Mouse (Mus musculus) olfactory bulb, adult 2 months (tissue): ENCODE results near the gene Med24. TPM values are rescaled to one million over a fixed set of nuclear protein-coding genes. Genes with fewer than 3 reads are reported as not detected.

ENCODE experiments used
- H3K27ac ChIP-seq: fragments of 200-500 bp; 2 replicates; pipeline ENCODE4 v1.5.1; 2012; ENCODE audit warnings: low read depth, low read length; ENCODE audit not compliant: insufficient read depth
- H3K4me1 ChIP-seq: fragments of 200-500 bp; 2 replicates; pipeline ENCODE4 v1.6.1; 2012; ENCODE audit warnings: low read length; ENCODE audit not compliant: control insufficient read depth, insufficient read depth
- H3K4me3 ChIP-seq: fragments of 200-500 bp; 2 replicates; pipeline ENCODE4 v1.5.1; 2012; ENCODE audit warnings: mild to moderate bottlenecking, low read depth, low read length, moderate library complexity; ENCODE audit not compliant: insufficient read depth
- CTCF ChIP-seq: fragments of 200-500 bp; IDR thresholded peaks from 2 replicates; pipeline ENCODE4 v1.5.1; 2012; ENCODE audit warnings: low read depth, mild to moderate bottlenecking, low read length, moderate library complexity; ENCODE audit not compliant: insufficient read depth
- POLR2A ChIP-seq: fragments of 200-500 bp; IDR thresholded peaks from 2 replicates; pipeline ENCODE4 v1.6.1; 2012; ENCODE audit warnings: mild to moderate bottlenecking, low read depth, low read length, moderate library complexity; ENCODE audit not compliant: insufficient read depth
- WGBS: fragments of 180-500 bp; shearing (Covaris S2); methylation state at CpG from one replicate; pipeline ENCODE4 v1.1.7; 2018; 5-methylcytosine and 5-hydroxymethylcytosine counted together
- polyA plus RNA-seq: library from polyadenylated mRNA; stranded (reverse); fragments of >200 nt; gene quantifications from 2 replicates; pipeline ENCODE4 v1.2.4, GENCODE M21; 2012; ENCODE audit warnings: low replicate concordance; ENCODE audit not compliant: missing spikeins, insufficient read depth, insufficient read length

Gene Med24
- polyA plus RNA-seq, 1 experiment, result not detected

DNA sequence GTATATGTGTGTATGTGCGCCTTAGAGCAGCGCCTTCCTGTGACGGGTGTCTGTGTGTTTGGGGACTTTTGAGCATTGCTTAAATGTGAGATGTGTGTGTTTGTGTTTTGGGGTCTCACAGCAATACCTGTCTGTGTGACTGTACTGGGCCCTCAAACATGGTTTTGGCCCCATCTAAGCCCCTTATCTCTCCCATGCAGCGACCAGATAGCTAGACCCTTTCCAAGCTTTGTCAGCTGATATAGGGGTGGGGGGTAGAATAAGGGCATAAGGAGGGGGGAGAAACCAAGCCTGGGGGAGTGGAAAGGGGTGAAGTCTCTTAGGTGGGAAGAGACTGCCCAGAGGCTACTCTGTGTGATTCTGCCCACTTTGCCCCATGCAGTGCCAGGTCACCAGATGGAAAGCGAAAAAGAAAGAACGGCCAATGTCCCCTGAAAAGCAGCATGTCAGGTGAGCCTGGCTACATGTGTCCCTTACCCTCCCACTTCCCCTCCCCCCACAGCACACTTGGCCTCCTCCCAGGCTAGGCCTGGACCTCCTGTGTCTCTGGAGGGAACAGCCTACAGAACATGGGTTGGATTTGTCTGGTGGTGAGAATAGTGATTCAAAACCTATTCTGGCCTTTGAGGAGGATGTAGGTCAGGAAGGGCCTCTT is 26.6 kb upstream of the Med24 start:
- no peak overlapping the region for H3K27ac ChIP-seq
- no peak overlapping the region for H3K4me3 ChIP-seq
- 92% methylated on average over 6 of the region's 6 CpGs for WGBS
- TF ChIP-seq POLR2A (no peak), CTCF (no peak)
- H3K4me1 ChIP-seq, result peaks cover 33% of the 10 kb centered on the region

DNA sequence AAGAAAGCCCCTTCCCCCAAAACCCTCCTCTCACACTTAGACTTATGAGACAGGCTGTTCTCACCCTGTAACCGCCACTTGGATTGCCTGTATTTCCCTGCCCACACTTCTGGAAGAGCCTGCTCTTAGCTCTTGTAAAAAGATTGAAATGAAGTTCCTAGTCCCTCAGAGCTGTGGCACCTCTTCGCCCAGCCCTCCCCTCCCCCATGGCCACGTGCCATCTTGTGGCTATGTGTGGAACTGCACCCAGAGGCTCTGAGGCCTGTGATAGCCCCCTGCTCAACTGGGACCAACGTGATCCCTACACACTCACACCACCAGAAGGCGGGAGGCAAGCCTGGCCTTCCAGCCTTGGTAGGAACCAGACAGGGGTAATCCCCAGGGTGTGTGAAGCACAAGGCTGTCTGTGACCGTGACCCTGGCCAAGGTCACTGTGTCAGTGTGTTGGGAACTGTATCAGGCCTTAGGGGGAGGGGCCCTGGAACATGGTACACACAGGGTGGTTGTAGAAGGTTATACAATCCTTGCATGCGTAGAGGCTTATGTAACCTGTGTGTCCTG is 25.5 kb upstream of the Med24 start:
- H3K27ac ChIP-seq, result peak overlapping the region; percentile 76
- peaks cover 45% of the 10 kb centered on the region for H3K4me1 ChIP-seq
- H3K4me3 ChIP-seq, result no peak overlapping the region
- 17% methylated on average over 7 of the region's 7 CpGs for WGBS
- TF ChIP-seq POLR2A (no peak), CTCF (peak; percentile 95)

- Histone ChIP-seq H3K4me1 (peaks cover 49% of the 10 kb centered on the region), H3K4me3 (no peak overlapping the region), H3K27ac (peak overlapping the region; percentile 76)
- peak; percentile 21; the same call in 1 of the 2 replicates for TF ChIP-seq CTCF
- no peak for TF ChIP-seq POLR2A
- whole genome bisulfite sequencing, result 45% methylated on average over 9 of the region's 9 CpGs
Measured at GRCm38 (mm10) chr11:98754151-98754620, 25.0 kb upstream of the Med24 start.

DNA sequence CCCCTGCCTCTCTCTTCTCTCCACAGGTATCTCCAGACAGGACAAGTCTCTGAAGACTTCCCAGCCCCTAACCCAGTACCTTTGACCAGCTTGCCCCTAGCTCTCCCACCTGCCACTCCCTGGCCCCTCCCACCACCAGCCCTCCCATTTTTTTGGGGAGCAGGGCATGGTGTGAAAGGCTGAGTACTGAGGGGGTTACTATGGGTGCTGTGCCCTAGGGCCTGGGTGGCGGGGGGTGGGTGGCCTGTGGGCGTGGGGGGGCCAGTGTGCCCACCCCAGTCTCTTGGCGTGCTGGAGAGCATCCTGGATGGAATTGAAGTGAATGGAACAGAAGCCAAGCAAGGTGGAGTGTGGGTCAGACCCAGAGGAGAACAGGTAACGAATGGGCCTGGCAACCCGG is 24.0 kb upstream of the Med24 start:
- Histone ChIP-seq H3K4me1 (peaks cover 58% of the 10 kb centered on the region), H3K27ac (peak overlapping the region; percentile 76; the same call in 1 of the 2 replicates)

GRCm38 (mm10) chr11:98752562-98753140 is 23.4 kb upstream of the Med24 start:
- TF ChIP-seq POLR2A, result no peak
- no peak for TF ChIP-seq CTCF
- H3K4me3 ChIP-seq, result no peak overlapping the region
- peaks cover 64% of the 10 kb centered on the region for H3K4me1 ChIP-seq
- WGBS, result 65% methylated on average over 10 of the region's 10 CpGs
- H3K27ac ChIP-seq, result peak overlapping the region; percentile 36; the same call in 1 of the 2 replicates

More for the DNA sequence above, 24.0 kb upstream of the Med24 start:
- WGBS, result 79% methylated on average over 5 of the region's 5 CpGs
- TF ChIP-seq POLR2A (no peak), CTCF (no peak)
- no peak overlapping the region for H3K4me3 ChIP-seq

- Histone ChIP-seq H3K27ac (peak overlapping the region; percentile 86), H3K4me3 (peak overlapping the region; percentile 14; the same call in 1 of the 2 replicates), H3K4me1 (peaks cover 74% of the 10 kb centered on the region)
- TF ChIP-seq CTCF (no peak), POLR2A (no peak)
- 4% methylated on average over 6 of the region's 6 CpGs for WGBS
Measured at GRCm38 (mm10) chr11:98751221-98751782, 22.1 kb upstream of the Med24 start.

DNA sequence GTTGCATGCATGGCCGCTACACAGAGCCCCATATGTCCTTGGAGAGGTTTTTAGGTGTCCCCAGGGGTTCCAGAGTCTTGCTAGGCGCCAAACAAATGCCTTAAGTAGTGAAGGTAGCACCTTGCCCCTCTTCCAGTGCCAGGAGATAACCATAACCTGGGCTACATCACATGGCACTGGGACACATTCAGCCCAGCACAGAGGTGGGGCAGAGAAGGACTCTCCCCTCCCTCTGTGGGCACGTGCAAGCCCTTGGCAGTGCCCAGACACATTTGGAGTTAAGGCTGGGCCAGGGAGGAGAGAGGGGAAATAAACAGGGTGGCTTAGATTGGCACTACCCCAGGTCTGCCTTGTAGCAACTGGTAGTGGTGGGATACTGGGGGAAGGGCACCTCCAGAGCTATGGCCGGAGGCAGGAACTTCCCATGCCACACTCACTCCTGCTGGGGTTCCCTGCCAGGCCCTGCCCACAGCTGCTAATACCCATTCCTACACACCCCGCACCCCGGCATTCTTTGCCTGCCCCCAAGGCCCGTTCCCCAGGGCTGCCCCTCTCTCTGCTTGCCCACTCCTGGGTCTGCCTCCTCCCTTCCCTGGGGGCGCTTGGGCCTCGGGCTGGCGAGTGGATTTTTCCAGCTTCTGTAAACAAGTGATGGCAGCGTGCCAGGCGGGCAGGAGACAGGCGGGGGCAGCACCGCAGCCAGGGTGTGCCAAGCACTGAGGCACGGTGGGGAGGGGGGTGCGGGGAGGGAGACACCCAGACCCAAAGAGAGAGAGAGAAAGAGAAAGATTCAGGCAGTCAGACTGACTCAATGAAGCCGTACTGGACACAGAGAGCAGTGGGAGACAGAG is 21.3 kb upstream of the Med24 start:
- no peak for TF ChIP-seq POLR2A
- TF ChIP-seq CTCF, result no peak
- WGBS, result 10% methylated on average over 17 of the region's 17 CpGs
- H3K27ac ChIP-seq, result peak overlapping the region; percentile 86
- peaks cover 77% of the 10 kb centered on the region for H3K4me1 ChIP-seq
- peak overlapping the region; percentile 14 for H3K4me3 ChIP-seq

DNA sequence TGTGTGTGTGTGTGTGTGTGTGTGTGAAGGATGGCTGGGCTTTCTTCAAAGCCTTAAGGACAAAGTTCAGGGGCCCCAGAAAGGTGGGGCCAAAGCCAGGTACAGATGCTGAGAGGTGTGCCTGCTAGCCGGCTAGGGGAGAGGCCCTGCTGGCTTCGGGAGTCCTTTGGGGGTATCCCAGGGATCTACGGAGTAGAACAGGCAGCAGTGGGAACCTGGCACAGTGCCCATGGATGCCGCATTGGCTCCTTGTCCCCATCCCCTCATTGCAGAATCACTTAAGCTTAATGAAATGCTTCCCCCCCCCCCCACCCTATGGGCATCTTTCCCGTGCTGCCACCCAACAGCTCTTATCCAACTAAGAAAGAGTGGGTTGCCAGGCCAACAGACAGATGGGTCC is 20.5 kb upstream of the Med24 start:
- peaks cover 78% of the 10 kb centered on the region for H3K4me1 ChIP-seq
- peak overlapping the region; percentile 86 for H3K27ac ChIP-seq
- no peak overlapping the region for H3K4me3 ChIP-seq
- WGBS, result 14% methylated on average over 5 of the region's 5 CpGs
- TF ChIP-seq POLR2A (no peak), CTCF (no peak)
